Mouse (Mus musculus) kidney, adult 2 months (tissue): ENCODE measurements at regions not wholly inside any gene's neighbourhood (a gene's known extent, or its start where the extent isn't known, plus 50 kb on each side); places are given as distances from the start of the nearest gene placed in this dataset.

ENCODE experiments used
- DNase-seq: peaks from one replicate; pipeline ENCODE4 v3.0.0; 2021
- H3K27ac ChIP-seq: fragments of 200-500 bp; 2 replicates; pipeline ENCODE4 v1.5.1; 2012; ENCODE audit warnings: low read depth, low read length, control low read depth, inconsistent platforms; ENCODE audit not compliant: insufficient read depth
- H3K27me3 ChIP-seq: fragments of 200-500 bp; replicated peaks from 2 replicates; pipeline ENCODE4 v1.6.1; 2012; ENCODE audit warnings: mild to moderate bottlenecking, moderate library complexity, low read length, inconsistent platforms; ENCODE audit not compliant: control insufficient read depth, insufficient read depth
- H3K36me3 ChIP-seq: fragments of 200-500 bp; 2 replicates; pipeline ENCODE4 v1.6.1; 2012; ENCODE audit warnings: mild to moderate bottlenecking, moderate library complexity, low read length, inconsistent platforms; ENCODE audit not compliant: control insufficient read depth, insufficient read depth
- H3K4me1 ChIP-seq: fragments of 200-500 bp; 2 replicates; pipeline ENCODE4 v1.6.1; 2011; ENCODE audit warnings: low read length; ENCODE audit not compliant: control insufficient read depth, insufficient read depth
- H3K4me3 ChIP-seq: fragments of 200-500 bp; 2 replicates; pipeline ENCODE4 v1.5.1; 2011; ENCODE audit warnings: mild to moderate bottlenecking, low read depth, low read length, control low read depth; ENCODE audit not compliant: insufficient read depth
- CTCF ChIP-seq: fragments of 200-500 bp; conservative IDR thresholded peaks from 2 replicates; pipeline ENCODE4 v1.5.1; 2011; ENCODE audit warnings: low read depth, mild to moderate bottlenecking, control low read depth, low read length, moderate library complexity, mixed read lengths; ENCODE audit not compliant: insufficient read depth, insufficient read length
- POLR2A ChIP-seq: fragments of 200-500 bp; IDR thresholded peaks from one replicate; pipeline ENCODE4 v1.6.1; 2011; ENCODE audit warnings: low read depth, low read length, control low read depth
- WGBS: fragments of 180-500 bp; shearing (Covaris S2); methylation state at CpG from one replicate; pipeline ENCODE4 v1.1.7; 2018; 5-methylcytosine and 5-hydroxymethylcytosine counted together

DNA sequence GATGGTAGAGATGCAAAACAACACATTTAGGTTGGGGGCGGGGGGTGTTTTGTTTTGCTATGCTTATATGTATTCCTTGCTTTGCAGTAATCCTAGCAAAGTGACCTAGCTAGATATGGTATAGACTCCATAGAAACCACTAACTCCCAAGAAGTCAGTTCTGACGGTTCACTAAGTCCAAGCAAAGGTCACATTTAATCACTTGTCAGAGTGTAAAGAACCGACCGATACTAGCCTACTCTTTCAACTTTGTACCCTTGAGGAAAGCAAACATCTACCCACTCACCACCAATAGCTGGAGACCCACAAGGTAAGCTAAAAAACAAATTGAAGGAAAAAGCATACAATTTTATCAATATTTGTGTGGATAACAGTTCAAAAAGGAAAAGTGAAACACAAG, 389.3 kb upstream of the Sgcd start:
- no peaks in the 10 kb centered on the region for H3K27me3 ChIP-seq
- 58% methylated on average over 4 of the region's 4 CpGs for WGBS

DNA sequence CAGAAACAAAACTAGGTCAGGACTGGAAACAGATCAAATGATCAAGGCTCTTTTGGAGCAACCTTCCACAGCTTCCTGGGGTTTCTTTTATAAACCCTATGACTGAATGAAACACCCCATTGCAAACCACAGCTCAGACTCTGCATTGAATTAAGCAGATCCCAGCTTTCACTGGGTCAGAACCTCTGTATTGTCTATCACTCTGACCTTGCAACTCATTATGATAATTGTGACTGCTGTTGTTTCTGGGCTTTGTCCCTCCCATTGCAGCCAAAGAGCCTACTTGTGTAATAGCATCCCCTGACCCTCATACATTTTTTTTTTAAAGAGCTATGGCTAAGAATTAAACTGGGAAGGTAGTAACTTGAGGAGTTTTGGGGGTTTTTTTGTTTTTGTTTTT, 388.5 kb upstream of the Sgcd start:
- H3K4me3 ChIP-seq = no peak overlapping the region
- no peaks in the 10 kb centered on the region for H3K36me3 ChIP-seq
- no peak overlapping the region for H3K27ac ChIP-seq
- no peaks in the 10 kb centered on the region for H3K27me3 ChIP-seq
- no peak for TF ChIP-seq POLR2A
- DNase-seq = no peak
- no peaks in the 10 kb centered on the region for H3K4me1 ChIP-seq

More for the DNA sequence above, 389.3 kb upstream of the Sgcd start:
- Histone ChIP-seq H3K4me3 (no peak overlapping the region), H3K36me3 (no peaks in the 10 kb centered on the region), H3K27ac (no peak overlapping the region), H3K4me1 (no peaks in the 10 kb centered on the region)
- TF ChIP-seq CTCF (no peak), POLR2A (no peak)
- no peak for DNase-seq

DNA sequence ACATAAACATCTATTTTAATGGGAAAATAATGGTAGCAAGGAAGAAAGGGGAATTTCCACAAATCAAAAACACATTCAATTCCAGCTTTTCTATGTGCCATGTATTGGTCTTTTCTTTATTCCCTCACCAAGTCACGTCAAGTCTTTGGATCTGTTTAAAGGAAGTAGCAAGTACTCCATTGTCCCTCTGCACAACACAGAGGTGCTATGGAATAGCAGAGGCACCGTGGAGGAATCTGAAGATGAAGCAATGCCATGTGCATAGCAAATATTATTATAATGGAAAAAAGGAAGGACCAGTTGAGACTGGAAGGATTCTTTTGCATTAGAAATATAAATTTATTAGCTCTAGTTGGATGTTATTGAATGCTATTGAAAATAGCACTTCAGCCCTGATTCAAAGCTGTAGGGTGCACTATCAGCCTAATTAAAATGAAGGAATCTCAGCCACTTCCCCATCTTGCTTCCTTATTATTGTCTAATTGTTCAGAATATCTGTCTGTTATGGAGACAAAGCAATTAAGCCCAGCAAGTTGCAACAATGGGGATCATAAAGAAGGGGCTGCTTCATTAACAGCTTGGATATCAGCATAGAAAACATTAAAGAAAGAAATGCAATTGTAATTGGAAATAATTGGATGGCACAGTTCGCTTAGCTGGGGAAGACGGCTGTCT, 362.7 kb upstream of the Sgcd start:
- DNase-seq = no peak
- no peak overlapping the region for H3K27ac ChIP-seq
- no peaks in the 10 kb centered on the region for H3K4me1 ChIP-seq
- no peaks in the 10 kb centered on the region for H3K27me3 ChIP-seq
- no peaks in the 10 kb centered on the region for H3K36me3 ChIP-seq
- WGBS = 77% methylated on average over 4 of the region's 4 CpGs
- H3K4me3 ChIP-seq = no peak overlapping the region
- TF ChIP-seq POLR2A = no peak
- TF ChIP-seq CTCF = no peak

DNA sequence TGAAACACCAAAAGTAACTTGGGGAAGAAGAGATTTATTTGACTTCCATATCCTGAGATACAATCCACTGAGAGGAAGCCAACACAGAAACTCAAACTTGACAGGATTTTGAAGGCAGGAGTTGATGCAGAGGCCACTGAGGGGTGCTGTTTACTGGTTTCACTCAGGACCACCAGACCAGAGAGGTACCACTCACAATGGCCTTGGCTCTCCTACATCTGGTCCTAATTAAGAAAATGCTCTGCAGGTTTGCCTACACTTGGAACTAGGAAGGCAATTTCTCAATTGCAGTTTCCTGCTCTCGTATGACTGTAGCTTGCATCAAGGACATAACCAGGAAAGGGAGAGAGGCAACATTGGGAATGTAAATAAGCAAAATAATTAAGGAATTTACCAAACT, 325.7 kb upstream of the Sgcd start:
- no peaks in the 10 kb centered on the region for H3K36me3 ChIP-seq
- H3K27ac ChIP-seq = no peak overlapping the region
- WGBS = 74% methylated on average over 1 of the region's 1 CpGs
- H3K4me3 ChIP-seq = no peak overlapping the region
- H3K27me3 ChIP-seq = no peaks in the 10 kb centered on the region
- DNase-seq = no peak
- TF ChIP-seq POLR2A (no peak), CTCF (no peak)
- no peaks in the 10 kb centered on the region for H3K4me1 ChIP-seq

DNA sequence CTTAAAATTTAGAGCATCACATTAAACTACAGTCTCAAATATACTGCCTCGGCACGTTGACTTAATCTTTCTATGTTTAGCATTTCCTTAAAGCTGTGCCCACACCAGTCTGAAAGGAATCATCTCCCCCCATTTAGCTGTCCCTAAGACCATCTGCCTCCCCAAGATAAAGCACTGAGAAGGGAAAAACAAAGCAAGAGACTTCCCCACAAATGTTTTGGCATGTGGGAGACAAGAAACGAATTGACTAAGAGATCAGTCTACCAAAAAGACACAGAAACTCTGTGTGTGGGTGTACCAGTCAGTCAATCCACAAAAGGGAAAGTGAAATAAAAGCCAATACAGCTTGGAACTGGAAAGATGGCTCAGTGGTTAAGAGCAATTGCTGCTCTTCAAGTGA, 306.6 kb upstream of the Sgcd start:
- WGBS = 58% methylated on average over 3 of the region's 3 CpGs

DNA sequence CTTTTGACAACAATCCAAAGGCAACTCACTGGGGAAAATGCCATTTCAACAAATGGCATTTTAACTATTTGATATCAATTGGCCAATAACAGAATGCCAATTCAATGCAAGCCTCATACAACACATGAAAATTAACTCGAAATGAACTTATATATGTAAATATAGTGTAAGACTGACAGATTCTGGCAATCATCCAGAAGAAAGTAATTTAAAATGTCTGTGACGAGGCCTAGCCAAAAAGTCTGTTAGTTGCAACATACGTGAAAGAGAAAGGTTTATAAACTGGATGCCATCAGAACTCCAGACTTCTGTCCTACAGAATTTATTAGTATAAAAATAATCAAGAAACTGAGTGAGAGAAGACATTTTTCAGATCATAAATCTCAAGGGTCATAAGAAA, 273.7 kb upstream of the Sgcd start:
- no peak for TF ChIP-seq POLR2A
- no peak for TF ChIP-seq CTCF
- DNase-seq = no peak
- Histone ChIP-seq H3K27me3 (no peaks in the 10 kb centered on the region; the same call in 1 of the 2 replicates), H3K36me3 (no peaks in the 10 kb centered on the region), H3K4me3 (no peak overlapping the region), H3K4me1 (no peaks in the 10 kb centered on the region), H3K27ac (no peak overlapping the region)
- WGBS = 76% methylated on average over 3 of the region's 3 CpGs

More for the DNA sequence above, 306.6 kb upstream of the Sgcd start:
- Histone ChIP-seq H3K36me3 (no peaks in the 10 kb centered on the region), H3K27ac (no peak overlapping the region), H3K4me1 (no peaks in the 10 kb centered on the region), H3K27me3 (no peaks in the 10 kb centered on the region), H3K4me3 (no peak overlapping the region)
- no peak for DNase-seq
- TF ChIP-seq POLR2A = no peak
- TF ChIP-seq CTCF = no peak

DNA sequence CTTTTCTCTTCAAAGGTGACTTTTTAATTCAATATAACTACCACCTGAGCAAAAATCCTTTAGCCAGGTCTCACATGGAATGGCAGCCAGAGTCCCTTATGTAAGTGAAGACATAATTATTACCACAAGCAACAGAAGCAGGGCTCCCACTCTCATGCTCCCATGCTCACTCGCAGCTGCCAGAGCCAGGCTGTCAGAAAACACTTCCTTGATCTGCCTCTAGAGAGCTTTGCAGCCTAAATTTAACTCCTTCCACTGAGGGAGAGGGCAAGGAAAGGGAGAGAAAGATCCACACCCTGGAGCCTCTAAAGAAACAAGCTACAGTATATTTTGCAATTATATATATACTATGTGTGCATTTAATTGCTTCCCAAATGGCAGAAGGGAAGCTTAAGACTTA, 272.3 kb upstream of the Sgcd start:
- TF ChIP-seq POLR2A (no peak), CTCF (no peak)
- DNase-seq = no peak
- Histone ChIP-seq H3K4me3 (no peak overlapping the region), H3K27me3 (no peaks in the 10 kb centered on the region; the same call in 1 of the 2 replicates), H3K4me1 (no peaks in the 10 kb centered on the region), H3K36me3 (no peaks in the 10 kb centered on the region), H3K27ac (no peak overlapping the region)
- WGBS = 14% methylated on average over 1 of the region's 1 CpGs
